Mouse (Mus musculus) left cerebral cortex, adult 2 months (tissue): ENCODE data around the gene Pgam2. TPM values are rescaled to one million over a fixed set of nuclear protein-coding genes. Genes with fewer than 3 reads are reported as not detected.

Source experiments
- DNase-seq, 2 experiments: peaks; one replicate each; pipeline ENCODE4 v3.0.0; 2021 to 2022; ENCODE audit warnings: low spot score in 2 of 2, mixed read lengths in 1 of 2; ENCODE audit errors: extremely low spot score in 1 of 2
- H3K27ac ChIP-seq: fragments of 200-600 bp; 2 replicates; pipeline ENCODE4 v1.8.1; 2022
- H3K4me3 ChIP-seq: fragments of 200-600 bp; 2 replicates; pipeline ENCODE4 v1.8.1; 2022
- CTCF ChIP-seq: fragments of 200-600 bp; IDR thresholded peaks from 2 replicates; pipeline ENCODE4 v1.8.1; 2022; ENCODE audit warnings: antibody characterized with exemption, mild to moderate bottlenecking, moderate library complexity
- intact Hi-C: fragments of 180-260 bp; cut with DNase I; formaldehyde crosslinking; loops from one replicate; pipeline ENCODE4 v1.15.1; 2025
- total RNA-seq, 2 experiments: library from RNA; stranded (reverse); gene quantifications; 2 replicates each; pipeline ENCODE4 v1.2.3; 2021

Gene Pgam2
- total RNA-seq, 2 experiments from 2014 or later: 5.4 to 9.5 TPM

GRCm38 (mm10) chr11:5802457-5803217 is 896 bp downstream of the Pgam2 start:
- Histone ChIP-seq H3K4me3 (no peak overlapping the region), H3K27ac (no peak overlapping the region)
- no peak for TF ChIP-seq CTCF
- no peak for DNase-seq
- intact Hi-C loops: no loop called here

DNA sequence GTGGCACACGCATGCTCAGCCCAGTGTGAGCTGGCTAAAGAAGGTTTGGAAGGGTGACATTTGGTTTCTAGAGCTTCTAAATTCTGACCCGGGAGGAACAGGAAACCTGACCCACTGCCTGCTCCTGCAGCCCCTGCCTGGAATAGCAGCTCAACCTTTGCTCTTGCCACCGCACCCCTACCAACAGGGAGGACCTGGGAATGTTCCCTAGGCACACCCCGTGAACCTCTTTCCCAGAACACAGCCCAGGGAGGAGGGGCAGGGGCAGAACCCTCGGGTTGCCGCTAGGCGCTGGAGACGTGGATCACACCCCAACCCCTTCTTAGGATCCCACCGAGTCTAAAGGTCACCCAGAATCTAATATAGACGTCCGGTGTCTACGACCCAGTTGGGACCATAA is 1.5 kb downstream of the Pgam2 start:
- H3K27ac ChIP-seq: no peak overlapping the region
- DNase-seq: no peak
- H3K4me3 ChIP-seq: no peak overlapping the region
- TF ChIP-seq CTCF: no peak
- intact Hi-C loops: no loop called here

DNA sequence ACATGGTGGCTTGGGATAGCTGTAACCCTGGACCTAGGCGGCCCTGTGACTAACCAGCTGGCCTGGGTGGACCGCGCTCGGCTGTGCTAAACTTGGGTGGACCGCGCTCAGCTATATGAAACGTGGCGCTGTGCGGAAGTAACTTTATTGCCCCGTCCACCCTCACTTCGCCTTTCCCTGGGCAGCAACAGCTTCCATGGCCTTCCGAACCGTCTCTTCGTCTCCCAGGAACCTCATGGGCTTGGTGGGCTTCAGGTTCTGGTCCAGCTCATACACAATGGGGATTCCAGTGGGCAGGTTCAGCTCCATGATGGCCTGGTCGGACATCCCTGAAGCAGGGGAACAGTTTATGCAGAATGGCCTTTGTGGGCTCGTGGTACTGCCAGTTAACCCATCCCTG is 2.0 kb downstream of the Pgam2 start:
- no peak for DNase-seq
- Histone ChIP-seq H3K27ac (no peak overlapping the region), H3K4me3 (no peak overlapping the region)
- intact Hi-C loops: no loop called here
- TF ChIP-seq CTCF: no peak

DNA sequence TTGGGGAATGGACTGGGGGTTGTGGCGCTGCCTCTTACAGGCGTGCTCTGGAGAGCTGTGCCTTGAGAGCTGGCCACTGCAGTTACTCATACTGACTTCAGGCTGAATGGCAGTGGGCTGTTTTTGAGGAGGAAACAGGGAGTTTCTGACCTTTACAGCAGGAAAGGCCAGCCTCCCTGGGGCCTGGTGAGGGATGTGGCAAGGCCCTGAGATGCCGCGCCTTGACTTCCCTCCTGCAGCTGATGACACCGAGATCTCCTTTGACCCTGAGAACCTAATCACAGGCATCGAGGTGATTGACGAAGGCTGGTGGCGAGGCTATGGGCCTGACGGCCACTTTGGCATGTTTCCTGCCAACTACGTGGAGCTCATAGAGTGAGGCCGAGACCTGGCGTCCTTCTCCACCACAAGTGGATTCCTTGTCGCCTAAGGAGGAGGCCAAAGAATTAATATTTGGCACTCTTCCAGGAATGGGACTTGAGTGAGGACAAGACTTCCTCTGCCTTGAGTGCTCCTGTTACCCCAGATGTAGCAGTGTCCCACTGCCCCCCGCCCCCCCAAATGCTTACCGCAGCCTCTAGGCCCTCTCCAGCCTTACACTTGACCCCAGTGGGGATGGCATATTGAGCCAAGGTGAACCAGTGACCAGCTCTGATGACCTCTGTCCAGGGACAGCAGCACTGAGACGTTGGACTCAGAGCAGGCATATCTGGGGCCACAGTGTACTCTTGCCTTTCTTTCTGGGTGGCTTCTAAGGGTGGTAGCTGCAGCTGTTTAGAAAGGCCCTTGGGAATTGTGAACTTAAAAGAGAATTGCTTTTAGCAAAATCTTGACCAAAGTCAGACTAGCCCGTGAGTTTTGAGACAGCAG is 3.7 kb downstream of the Pgam2 start:
- intact Hi-C loops: no loop called here
- no peak for DNase-seq
- no peak overlapping the region for H3K27ac ChIP-seq
- no peak for TF ChIP-seq CTCF
- no peak overlapping the region for H3K4me3 ChIP-seq

- intact Hi-C loops: no loop called here
- no peak for TF ChIP-seq CTCF
- DNase-seq: no peak
- no peak overlapping the region for H3K27ac ChIP-seq
- no peak overlapping the region for H3K4me3 ChIP-seq
Measured at GRCm38 (mm10) chr11:5797928-5798327, 5.6 kb downstream of the Pgam2 start.

GRCm38 (mm10) chr11:5797371-5797770 is 6.2 kb downstream of the Pgam2 start:
- intact Hi-C loops: no loop called here
- TF ChIP-seq CTCF: no peak
- H3K4me3 ChIP-seq: no peak overlapping the region
- DNase-seq: no peak
- H3K27ac ChIP-seq: no peak overlapping the region

- intact Hi-C loops: no loop called here
- Histone ChIP-seq H3K27ac (no peak overlapping the region), H3K4me3 (no peak overlapping the region)
- no peak for DNase-seq
- TF ChIP-seq CTCF: no peak
Measured at GRCm38 (mm10) chr11:5796939-5797338, 6.6 kb downstream of the Pgam2 start.

DNA sequence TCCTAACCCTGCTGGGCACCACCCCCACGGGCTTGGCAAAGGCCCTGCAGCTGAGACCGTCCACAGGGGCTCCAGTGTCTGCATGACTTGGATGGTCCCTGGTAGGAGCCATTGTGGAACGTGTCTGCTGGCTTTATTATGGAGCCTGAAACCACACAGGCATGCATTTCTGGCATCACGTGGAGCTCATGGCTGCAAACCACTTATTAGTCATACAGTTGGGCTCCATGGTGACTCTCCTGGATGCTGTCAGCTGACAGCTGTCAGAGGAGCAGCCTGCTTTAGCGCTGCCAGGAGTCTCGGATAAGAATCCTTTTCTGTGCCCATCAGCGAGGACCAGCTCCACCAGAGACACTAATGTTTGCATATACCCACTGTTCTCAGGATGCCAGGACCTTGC is 7.8 kb downstream of the Pgam2 start:
- intact Hi-C loops: no loop called here
- H3K4me3 ChIP-seq: no peak overlapping the region
- peak overlapping the region; percentile 45; the same call in 1 of the 2 replicates for H3K27ac ChIP-seq
- no peak for TF ChIP-seq CTCF
- no peak for DNase-seq

GRCm38 (mm10) chr11:5795290-5795689 is 8.2 kb downstream of the Pgam2 start:
- peak overlapping the region; percentile 45; the same call in 1 of the 2 replicates for H3K27ac ChIP-seq
- H3K4me3 ChIP-seq: no peak overlapping the region
- intact Hi-C loops: no loop called here

GRCm38 (mm10) chr11:5790431-5790830 is 13.1 kb downstream of the Pgam2 start:
- DNase-seq: no peak
- no peak overlapping the region for H3K4me3 ChIP-seq
- intact Hi-C loops: no loop called here
- H3K27ac ChIP-seq: no peak overlapping the region
- no peak for TF ChIP-seq CTCF

More at GRCm38 (mm10) chr11:5795290-5795689, 8.2 kb downstream of the Pgam2 start:
- no peak for TF ChIP-seq CTCF
- DNase-seq: no peak

DNA sequence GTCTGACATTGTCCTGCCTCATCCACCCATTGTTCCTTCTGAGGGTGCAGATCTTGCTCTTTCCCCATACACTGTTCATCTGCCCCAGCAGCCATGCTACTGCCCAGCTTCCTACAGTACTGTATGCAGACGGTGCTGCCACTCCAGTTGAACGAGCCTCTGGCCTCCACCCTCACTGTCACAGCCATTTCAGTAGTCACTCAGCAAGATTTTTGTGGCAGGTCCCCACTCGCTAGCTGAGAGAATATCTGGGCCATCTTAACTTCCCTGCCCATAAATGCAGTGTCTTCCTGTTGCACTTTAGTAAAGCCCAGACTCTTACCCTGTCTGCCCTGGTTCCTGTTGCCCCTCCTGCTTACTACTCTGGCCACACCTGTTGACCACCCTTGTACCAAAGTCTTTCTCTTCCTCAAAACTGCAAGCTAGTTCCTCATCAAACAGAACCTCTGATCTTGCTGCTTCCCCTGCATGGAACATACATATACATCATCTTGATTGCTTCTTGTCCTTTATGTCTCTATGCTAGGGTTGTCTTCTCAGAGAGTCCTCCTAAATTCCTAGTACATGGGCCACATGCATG is 13.7 kb downstream of the Pgam2 start:
- Histone ChIP-seq H3K27ac (no peak overlapping the region), H3K4me3 (no peak overlapping the region)
- TF ChIP-seq CTCF: no peak
- no peak for DNase-seq
- intact Hi-C loops: loop anchor here (2.0 kb wide), 3 partner anchors 47 to 89 kb away; partner anchors contain the start of gene Pold2

DNA sequence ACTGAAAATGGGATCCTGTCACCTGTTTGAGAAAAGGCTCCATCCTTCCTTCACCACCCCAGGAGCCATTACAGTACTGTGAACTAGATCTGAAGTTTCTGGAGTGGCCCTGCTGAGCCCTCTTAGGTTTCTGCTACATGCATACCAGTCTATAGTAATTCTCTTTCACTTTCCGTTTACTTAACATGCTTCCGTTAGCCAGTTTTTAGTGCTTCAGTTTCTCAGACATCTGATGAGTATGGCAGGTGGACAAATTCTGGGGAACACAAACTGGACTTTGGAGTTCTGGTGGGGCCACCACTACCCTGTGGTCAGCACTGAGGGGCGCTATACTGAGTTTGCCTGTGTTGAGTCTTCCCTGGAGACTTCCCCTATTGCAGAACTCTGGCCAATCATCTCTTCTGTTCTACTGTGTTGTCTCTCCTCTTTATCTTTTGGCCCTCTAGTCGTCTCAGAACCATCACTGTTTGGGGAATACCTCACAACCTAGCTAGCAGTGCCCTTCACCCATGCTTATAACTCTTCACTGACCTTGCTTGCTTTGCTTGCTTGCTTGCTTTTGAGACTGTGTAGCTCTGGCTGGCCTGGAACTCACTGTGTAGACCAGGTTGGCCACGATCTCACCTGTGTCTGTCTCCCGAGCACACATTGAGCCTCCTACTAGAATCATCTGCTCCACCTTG is 14.3 kb downstream of the Pgam2 start:
- DNase-seq: no peak
- intact Hi-C loops: loop anchor here (2.0 kb wide), 3 partner anchors 48 to 90 kb away; partner anchors contain the start of gene Pold2
- H3K4me3 ChIP-seq: peak overlapping the region; percentile 77
- H3K27ac ChIP-seq: peak overlapping the region; percentile 86
- TF ChIP-seq CTCF: 0 out of 2 replicates have a peak, but pooled peaks have one; percentile 1
